Comparison of ENCODE assay signal across 12 mouse cellular contexts in the genomic region with DNA sequence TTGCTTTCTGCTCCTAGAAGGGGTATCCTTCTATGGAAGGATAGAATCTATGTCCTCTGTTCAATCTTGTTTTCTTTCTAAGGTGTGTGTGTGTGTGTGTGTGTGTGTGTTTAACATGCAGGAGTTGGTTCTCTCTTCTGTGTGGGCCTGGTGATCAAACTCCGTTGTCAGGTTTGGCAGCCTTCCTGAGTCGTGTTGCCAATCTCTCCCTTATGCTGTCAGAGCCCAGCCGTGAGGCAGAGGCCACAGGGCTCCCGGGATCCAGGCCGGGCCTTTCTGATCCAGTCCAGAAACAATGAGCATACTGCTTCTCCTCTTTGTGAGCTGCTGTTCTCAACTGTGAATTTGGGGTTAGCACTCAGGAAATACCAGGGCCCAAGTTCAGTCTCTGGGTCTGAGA. TPM values are rescaled to one million over a fixed set of nuclear protein-coding genes. Genes with fewer than 3 reads are reported as not detected.
DNase-seq lines count a peak whose midpoint lies in the region; ATAC-seq and TF ChIP-seq lines count a peak whose summit lies in the region.
"Had no signal": no experiment of that assay in that cellular context is flagged by ENCODE, and none has a peak within 500 bp of the region (broad histone marks: within the 10 kb centered on the region; RNA-seq: fewer than 3 reads in every experiment).

No protein-coding gene starts in this region.

- H3K9me3 ChIP-seq in hindbrain, embryonic 15.5 days = no peaks in the 10 kb centered on the region
- H3K9me3 ChIP-seq in liver, embryonic 12.5 days (replicated peaks) = no peaks in the 10 kb centered on the region
- H3K9me3 ChIP-seq in lung, postnatal 0 days (ENCODE audit: low read length) = no peaks in the 10 kb centered on the region
- H3K9me3 ChIP-seq in stomach, postnatal 0 days (ENCODE audit: control insufficient read depth, low read length) = no peaks in the 10 kb centered on the region
- H3K9me3 ChIP-seq: heart, embryonic 13.5 days; lung, embryonic 15.5 days had no signal

- no peak overlapping the region for H3K4me3 ChIP-seq in hindbrain, embryonic 15.5 days
- no peak overlapping the region for H3K4me3 ChIP-seq in olfactory bulb, adult 2 months (ENCODE audit: insufficient read depth, low read depth, low read length)
- no peak overlapping the region for H3K4me3 ChIP-seq in liver, embryonic 12.5 days
- no peak overlapping the region for H3K4me3 ChIP-seq in lung, postnatal 0 days (ENCODE audit: low read depth, low read length)
- no peak overlapping the region for H3K4me3 ChIP-seq in stomach, postnatal 0 days (ENCODE audit: low read depth, low read length)
- H3K4me3 ChIP-seq: heart, embryonic 13.5 days; lung, embryonic 15.5 days had no signal

- TF ChIP-seq POLR2A in olfactory bulb, adult 2 months (IDR thresholded peaks at IDR 0.05; ENCODE audit: insufficient read depth, low read depth, low read length) = no peak

- no peak for TF ChIP-seq CTCF in olfactory bulb, adult 2 months (IDR thresholded peaks at IDR 0.05; ENCODE audit: insufficient read depth, low read depth, low read length)
- no peak for TF ChIP-seq CTCF in lung, postnatal 0 days (IDR thresholded peaks at IDR 0.05)
- no peak for TF ChIP-seq CTCF in stomach, postnatal 0 days (IDR thresholded peaks at IDR 0.05; ENCODE audit: low read depth)

- TF ChIP-seq EP300 in lung, postnatal 0 days (IDR thresholded peaks at IDR 0.05) = no peak
- TF ChIP-seq EP300 in stomach, postnatal 0 days (optimal IDR thresholded peaks at IDR 0.05) = no peak

- no peaks in the 10 kb centered on the region for H3K27me3 ChIP-seq in hindbrain, embryonic 15.5 days
- H3K27me3 ChIP-seq in liver, embryonic 12.5 days (replicated peaks) = peaks cover 96% of the 10 kb centered on the region
- peaks cover 3% of the 10 kb centered on the region; the same call in 1 of the 2 replicates for H3K27me3 ChIP-seq in lung, postnatal 0 days (replicated peaks; ENCODE audit: insufficient read depth, low read length)
- H3K27me3 ChIP-seq in stomach, postnatal 0 days (ENCODE audit: control insufficient read depth, insufficient read depth, low read length) = peaks cover 1% of the 10 kb centered on the region; the same call in 1 of the 2 replicates

- H3K27ac ChIP-seq in hindbrain, embryonic 15.5 days (replicated peaks) = peak overlapping the region; percentile 97
- H3K27ac ChIP-seq in olfactory bulb, adult 2 months (ENCODE audit: insufficient read depth, low read depth, low read length) = peak overlapping the region; percentile 90
- no peak overlapping the region for H3K27ac ChIP-seq in liver, embryonic 12.5 days
- no peak overlapping the region for H3K27ac ChIP-seq in lung, postnatal 0 days (ENCODE audit: low read length)
- no peak overlapping the region for H3K27ac ChIP-seq in stomach, postnatal 0 days (replicated peaks)
- H3K27ac ChIP-seq: heart, embryonic 13.5 days; lung, embryonic 15.5 days had no signal

- DNase-seq in right cerebral cortex, postnatal 14 days = peak; percentile 42
- no peak for DNase-seq in right cerebral cortex, postnatal 36 days (ENCODE audit: low spot score in 2 of 2)
- DNase-seq in cerebellum, postnatal 36 days = peak; percentile 65 to 72
- no peak for DNase-seq in lung, postnatal 0 days (ENCODE audit: low spot score)
- no peak for DNase-seq in stomach, postnatal 0 days (ENCODE audit: low spot score)
- DNase-seq: kidney, adult 9 months; thymus, postnatal 36 days had no signal

- peaks cover 98% of the 10 kb centered on the region for H3K4me1 ChIP-seq in hindbrain, embryonic 15.5 days (replicated peaks)
- H3K4me1 ChIP-seq in olfactory bulb, adult 2 months (ENCODE audit: control insufficient read depth, insufficient read depth, low read length) = peaks cover 64% of the 10 kb centered on the region
- no peaks in the 10 kb centered on the region for H3K4me1 ChIP-seq in liver, embryonic 12.5 days
- H3K4me1 ChIP-seq in lung, postnatal 0 days (ENCODE audit: insufficient read depth, low read depth, low read length) = no peaks in the 10 kb centered on the region
- H3K4me1 ChIP-seq in stomach, postnatal 0 days (replicated peaks; ENCODE audit: control insufficient read depth, insufficient read depth) = no peaks in the 10 kb centered on the region

- no peaks in the 10 kb centered on the region for H3K36me3 ChIP-seq in hindbrain, embryonic 15.5 days
- no peaks in the 10 kb centered on the region for H3K36me3 ChIP-seq in liver, embryonic 12.5 days
- no peaks in the 10 kb centered on the region for H3K36me3 ChIP-seq in lung, postnatal 0 days (ENCODE audit: insufficient read depth, low read length)
- H3K36me3 ChIP-seq in stomach, postnatal 0 days (ENCODE audit: control insufficient read depth, insufficient read depth, low read length) = no peaks in the 10 kb centered on the region
- H3K36me3 ChIP-seq: heart, embryonic 13.5 days; lung, embryonic 15.5 days had no signal

- no peak overlapping the region for H3K9ac ChIP-seq in hindbrain, embryonic 15.5 days
- no peak overlapping the region for H3K9ac ChIP-seq in liver, embryonic 12.5 days
- H3K9ac ChIP-seq in lung, postnatal 0 days (replicated peaks; ENCODE audit: low read depth) = no peak overlapping the region
- no peak overlapping the region for H3K9ac ChIP-seq in stomach, postnatal 0 days (ENCODE audit: low read length)
- H3K9ac ChIP-seq: heart, embryonic 13.5 days; lung, embryonic 15.5 days had no signal

- peak overlapping the region; percentile 12; the same call in 1 of the 2 replicates for H3K4me2 ChIP-seq in hindbrain, embryonic 15.5 days
- no peak overlapping the region for H3K4me2 ChIP-seq in liver, embryonic 12.5 days
- no peak overlapping the region for H3K4me2 ChIP-seq in lung, postnatal 0 days (replicated peaks; ENCODE audit: low read depth, low read length)
- H3K4me2 ChIP-seq in stomach, postnatal 0 days (replicated peaks; ENCODE audit: low read depth) = no peak overlapping the region
- H3K4me2 ChIP-seq: heart, embryonic 13.5 days; lung, embryonic 15.5 days had no signal

- ATAC-seq in hindbrain, embryonic 15.5 days (ENCODE audit: low FRiP score, low read depth) = no peak
- ATAC-seq in liver, embryonic 12.5 days = no peak
- no peak for ATAC-seq in lung, postnatal 0 days
- no peak for ATAC-seq in stomach, postnatal 0 days (ENCODE audit: low FRiP score, low TSS enrichment)

- 26% methylated on average over 5 of the region's 5 CpGs for WGBS in hindbrain, embryonic 15.5 days
- 17% methylated on average over 5 of the region's 5 CpGs for WGBS in olfactory bulb, adult 2 months
- 39% methylated on average over 5 of the region's 5 CpGs for WGBS in liver, embryonic 12.5 days (ENCODE audit: insufficient replicate concordance)
- WGBS in lung, postnatal 0 days = 34% methylated on average over 5 of the region's 5 CpGs
- 28% methylated on average over 5 of the region's 5 CpGs for WGBS in stomach, postnatal 0 days

RNA-seq across cellular contexts. Expression of a gene that starts 55.1 kb away (rescaled TPM):
- 26.5 and 27.0 TPM in 2 replicates for polyA plus RNA-seq in hindbrain, embryonic 15.5 days (2015; fragmentation: Nextera tagmentation; extraction: Ambion mirVana)
- 134 TPM in 1 of 2 replicates, not detected in the other for polyA plus RNA-seq in olfactory bulb, adult 2 months (2012; ENCODE audit: insufficient read depth, insufficient read length, low replicate concordance, missing spikeins)
- polyA plus RNA-seq in liver, embryonic 12.5 days (2016; fragmentation: Nextera tagmentation; extraction: Ambion mirVana) = 33.1 and 33.8 TPM in 2 replicates
- 32.3 and 39.9 TPM in 2 replicates for polyA plus RNA-seq in lung, postnatal 0 days (2015; fragmentation: Nextera tagmentation; extraction: Ambion mirVana)
- 13.9 and 18.5 TPM in 2 replicates for polyA plus RNA-seq in stomach, postnatal 0 days (2015; fragmentation: Nextera tagmentation; extraction: Ambion mirVana)

Comparison
In these comparisons a context has a peak if more than half of its experiments do, and no peak if none do; other contexts are left out.
1. DNase-seq: peak in right cerebral cortex, postnatal 14 days (single experiment) and cerebellum, postnatal 36 days (2 of 2); none in right cerebral cortex, postnatal 36 days (0 of 2), lung, postnatal 0 days (single experiment) and stomach, postnatal 0 days (single experiment).
2. H3K27ac ChIP-seq: peak in hindbrain, embryonic 15.5 days (single experiment) and olfactory bulb, adult 2 months (single experiment); none in liver, embryonic 12.5 days (single experiment), lung, postnatal 0 days (single experiment) and stomach, postnatal 0 days (single experiment).